ENCODE assay signal across 29 mouse cellular contexts in genomic region chr6:30562132-30562531, GRCm38 (mm10). TPM values are rescaled to one million over a fixed set of nuclear protein-coding genes. Genes with fewer than 3 reads are reported as not detected.
DNase-seq lines count a peak whose midpoint lies in the region; ATAC-seq and TF ChIP-seq lines count a peak whose summit lies in the region.
"Had no signal": no experiment of that assay in that cellular context is flagged by ENCODE, and none has a peak within 500 bp of the region (broad histone marks: within the 10 kb centered on the region; RNA-seq: fewer than 3 reads in every experiment).

No protein-coding gene starts in this region.

- H3K27ac ChIP-seq in forebrain, embryonic 10.5 days, result no peak overlapping the region
- H3K27ac ChIP-seq: embryonic facial prominence, embryonic 13.5 days; embryonic facial prominence, embryonic 15.5 days; forebrain, embryonic 13.5 days; forebrain, embryonic 15.5 days had no signal

- no peak overlapping the region for H3ac ChIP-seq in C2C12 (ENCODE audit: control insufficient read depth, insufficient read length, low read depth)

- 85% methylated on average over 4 of the region's 4 CpGs for WGBS in forebrain, embryonic 10.5 days

- DNase-seq in frontal cortex, postnatal 14 days (ENCODE audit: low spot score in 2 of 2), result no peak
- DNase-seq in 3134 (ENCODE audit: extremely low read depth, insufficient read length, low spot score), result peak; percentile 42
- DNase-seq in brain, adult 2 months (ENCODE audit: low read depth, low spot score), result peak; percentile 30
- DNase-seq in forebrain, embryonic 10.5 days (ENCODE audit: extremely low spot score, low spot score), result no peak
- DNase-seq in ovary, postnatal 36 days (ENCODE audit: low spot score), result no peak
- no peak for DNase-seq in right cerebral cortex, postnatal 4 days
- DNase-seq: adrenal gland, adult 8-10 months; adrenal gland, postnatal 14 days; adrenal gland, postnatal 36 days; B cell, adult 2 months; cerebellum, adult 11 months; cerebellum, adult 18-20 months; cerebellum, adult 8-10 months; cerebellum, adult 9-11 months; cerebellum, postnatal 14 days; cerebellum, postnatal 36 days; embryo, embryonic 11 days; forebrain, postnatal 0 days had no signal

- no peaks in the 10 kb centered on the region for H3K4me1 ChIP-seq in forebrain, embryonic 10.5 days
- H3K4me1 ChIP-seq: embryonic facial prominence, embryonic 13.5 days; embryonic facial prominence, embryonic 15.5 days; forebrain, embryonic 13.5 days; forebrain, embryonic 15.5 days had no signal

- H3K27me3 ChIP-seq in C2C12 (ENCODE audit: control insufficient read depth, insufficient read depth, insufficient read length), result no peaks in the 10 kb centered on the region
- H3K27me3 ChIP-seq in forebrain, embryonic 10.5 days (ENCODE audit: poor library complexity, severe bottlenecking), result no peaks in the 10 kb centered on the region
- H3K27me3 ChIP-seq: embryonic facial prominence, embryonic 13.5 days; embryonic facial prominence, embryonic 15.5 days; forebrain, embryonic 13.5 days; forebrain, embryonic 15.5 days had no signal

- no peaks in the 10 kb centered on the region for H3K79me2 ChIP-seq in C2C12 (ENCODE audit: control insufficient read depth, insufficient read depth)

- H3K36me3 ChIP-seq in C2C12 (ENCODE audit: control insufficient read depth, insufficient read depth), result no peaks in the 10 kb centered on the region
- no peaks in the 10 kb centered on the region for H3K36me3 ChIP-seq in forebrain, embryonic 10.5 days (replicated peaks)
- H3K36me3 ChIP-seq: embryonic facial prominence, embryonic 13.5 days; embryonic facial prominence, embryonic 15.5 days; forebrain, embryonic 15.5 days had no signal

- peak; percentile 44; the same call in 1 of the 2 replicates for ATAC-seq in frontal cortex, adult (ENCODE audit: low TSS enrichment)
- ATAC-seq: activated CD4-positive, CD25-positive, alpha-beta regulatory T cell, adult 4 months; forebrain, embryonic 13.5 days; forebrain, embryonic 15.5 days; forebrain, postnatal 0 days; Patski had no signal

- H3K9me3 ChIP-seq in forebrain, embryonic 10.5 days, result no peaks in the 10 kb centered on the region
- H3K9me3 ChIP-seq: embryonic facial prominence, embryonic 13.5 days; embryonic facial prominence, embryonic 15.5 days; forebrain, embryonic 13.5 days; forebrain, embryonic 15.5 days had no signal

- H3K79me3 ChIP-seq in C2C12 (ENCODE audit: low read depth), result no peaks in the 10 kb centered on the region

- TF ChIP-seq CTCF in C2C12 (IDR thresholded peaks at IDR 0.05; ENCODE audit: control insufficient read depth, insufficient read depth, insufficient read length), result no peak

- H3K4me3 ChIP-seq in C2C12 (ENCODE audit: insufficient read depth, poor library complexity, severe bottlenecking), result no peak overlapping the region
- H3K4me3 ChIP-seq in forebrain, embryonic 10.5 days, result no peak overlapping the region
- H3K4me3 ChIP-seq: embryonic facial prominence, embryonic 13.5 days; embryonic facial prominence, embryonic 15.5 days; erythroblast, embryonic 14.5 days; forebrain, embryonic 13.5 days; forebrain, embryonic 15.5 days had no signal

TF ChIP-seq in C2C12, 6 proteins besides CTCF, POLR2A, EP300 and RAD21:
- no peak for TF ChIP-seq CEBPB (IDR thresholded peaks at IDR 0.05; ENCODE audit: low read depth)
- no peak for TF ChIP-seq USF1 (IDR thresholded peaks at IDR 0.05; ENCODE audit: low read depth)
- no peak for TF ChIP-seq MAX (IDR thresholded peaks at IDR 0.05)
- TF ChIP-seq MYOG (IDR thresholded peaks at IDR 0.05; ENCODE audit: control insufficient read depth, extremely low read depth, insufficient read length), result no peak
- peak; percentile 52 for TF ChIP-seq MYOD1 (IDR thresholded peaks at IDR 0.05; ENCODE audit: control insufficient read depth, insufficient read length, low read depth)
- TF ChIP-seq FOSL1 (IDR thresholded peaks at IDR 0.05; ENCODE audit: insufficient read depth, low read length, poor library complexity, severe bottlenecking), result no peak

RNA-seq across cellular contexts. Expression of gene Cpa4, which starts 6.0 kb away (rescaled TPM):
- not detected for polyA plus RNA-seq in C2C12 (2012; fragmentation: generic; extraction: Trizol)
- 2.9 and 3.4 TPM in 2 replicates for polyA plus RNA-seq in forebrain, embryonic 10.5 days (2016; fragmentation: Nextera tagmentation; extraction: Ambion mirVana)
- polyA plus RNA-seq: erythroblast, embryonic 14.5 days; Patski had no signal

RNA-seq across cellular contexts. Expression of gene Cpa2, which starts 20.8 kb away (rescaled TPM):
- not detected for polyA plus RNA-seq in C2C12 (2012; fragmentation: generic; extraction: Trizol)
- polyA plus RNA-seq in forebrain, embryonic 10.5 days (2016; fragmentation: Nextera tagmentation; extraction: Ambion mirVana), result 11.9 and 15.6 TPM in 2 replicates
- polyA plus RNA-seq: erythroblast, embryonic 14.5 days; Patski had no signal

RNA-seq across cellular contexts. Expression of gene Cpa5, which starts 48.7 kb away (rescaled TPM):
- not detected for polyA plus RNA-seq in C2C12 (2012; fragmentation: generic; extraction: Trizol)
- 0.51 and 0.84 TPM in 2 replicates for polyA plus RNA-seq in forebrain, embryonic 10.5 days (2016; fragmentation: Nextera tagmentation; extraction: Ambion mirVana)
- polyA plus RNA-seq: activated CD4-positive, CD25-positive, alpha-beta regulatory T cell, adult 4 months; erythroblast, embryonic 14.5 days; forebrain, postnatal 0 days; frontal cortex, adult 2 months had no signal

RNA-seq across cellular contexts. Expression of gene Ssmem1, which starts 52.5 kb away (rescaled TPM):
- polyA plus RNA-seq in C2C12 (2012; fragmentation: generic; extraction: Trizol), result 0.05 TPM
- polyA plus RNA-seq in forebrain, embryonic 10.5 days (2016; fragmentation: Nextera tagmentation; extraction: Ambion mirVana), result 0.16 and 0.34 TPM in 2 replicates
- polyA plus RNA-seq: activated CD4-positive, CD25-positive, alpha-beta regulatory T cell, adult 4 months; embryonic facial prominence, embryonic 13.5 days; erythroblast, embryonic 14.5 days; forebrain, embryonic 11.5 days; forebrain, embryonic 13.5 days; forebrain, embryonic 15.5 days; forebrain, postnatal 0 days; frontal cortex, adult 2 months had no signal

RNA-seq across cellular contexts. Expression of gene Tmem209, which starts 52.5 kb away (rescaled TPM):
- 19.5 TPM for polyA plus RNA-seq in C2C12 (2012; fragmentation: generic; extraction: Trizol)
- 54.3 and 56.6 TPM in 2 replicates for polyA plus RNA-seq in forebrain, embryonic 10.5 days (2016; fragmentation: Nextera tagmentation; extraction: Ambion mirVana)

Comparison
In these comparisons a context has a peak if more than half of its experiments do, and no peak if none do; other contexts are left out.
1. DNase-seq: peak in 3134 (single experiment) and brain, adult 2 months (single experiment); none in frontal cortex, postnatal 14 days (0 of 2), forebrain, embryonic 10.5 days (single experiment), ovary, postnatal 36 days (single experiment) and right cerebral cortex, postnatal 4 days (single experiment).
2. RNA of gene Cpa2, which starts 20.8 kb away (polyA plus RNA-seq): 11.9 to 15.6 TPM in forebrain, embryonic 10.5 days; not detected in C2C12 (single experiment); every median in the first group is over 10 times any median in the second.